Mouse (Mus musculus): ENCODE results near the gene Cyp27b1. TPM values are rescaled to one million over a fixed set of nuclear protein-coding genes. Genes with fewer than 3 reads are reported as not detected.
A peak's percentile ranks its signal among the peaks of the same experiment; 100 is the strongest.
"Not testable (repeated sequence)": the region's sequence is repeated elsewhere in the genome, so short reads cannot be mapped to it uniquely, and the experiment has no call there.

Cyp27b1 gene
- total RNA-seq, 2 experiments from 2014 or later: 0.42 to 0.56 TPM

DNA sequence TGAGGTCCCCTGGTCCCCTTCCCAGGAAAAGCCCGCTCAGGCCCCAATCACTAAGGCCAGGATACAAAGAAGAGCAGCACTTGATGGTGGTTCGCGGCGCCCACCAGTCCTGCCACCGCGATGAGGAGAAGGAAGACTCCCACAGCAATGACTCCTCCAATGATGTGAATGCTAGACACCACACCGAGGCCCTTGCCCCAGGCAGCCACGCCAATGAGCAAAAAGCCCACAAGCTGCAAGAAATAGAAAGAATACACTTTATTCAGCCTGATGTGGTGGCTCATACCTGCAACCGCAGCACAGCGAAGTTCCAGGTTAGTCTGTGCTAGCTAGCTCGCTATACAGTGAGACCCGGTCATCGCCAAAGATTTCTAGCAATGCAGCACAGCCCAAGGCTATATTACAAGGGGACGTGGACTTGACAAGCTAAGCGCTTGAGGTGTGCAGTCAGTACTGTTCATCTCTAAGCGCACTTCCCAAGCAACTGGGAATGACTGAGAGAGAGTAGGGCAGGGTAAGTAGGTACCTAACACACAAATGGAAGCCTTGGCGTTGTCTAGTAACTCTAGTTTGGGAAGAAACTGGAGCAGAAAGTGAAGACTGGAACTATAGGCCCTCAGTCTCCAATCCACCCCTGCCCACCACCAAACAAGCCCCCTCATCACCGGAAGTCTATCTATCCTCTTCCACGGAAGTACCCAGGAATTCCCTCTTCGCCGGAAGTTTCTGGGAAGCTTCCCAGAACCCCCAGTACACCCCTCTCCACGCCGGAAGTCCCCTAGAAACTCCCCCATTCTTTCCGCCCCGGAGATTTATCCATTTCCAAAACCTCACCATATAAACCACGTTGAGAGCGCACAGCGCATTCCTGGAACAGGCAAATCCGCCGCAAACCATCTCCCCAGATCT, 21.5 kb downstream of the Cyp27b1 start:
- no peak for DNase-seq (ENCODE audit: low spot score in 2 of 2)

DNA sequence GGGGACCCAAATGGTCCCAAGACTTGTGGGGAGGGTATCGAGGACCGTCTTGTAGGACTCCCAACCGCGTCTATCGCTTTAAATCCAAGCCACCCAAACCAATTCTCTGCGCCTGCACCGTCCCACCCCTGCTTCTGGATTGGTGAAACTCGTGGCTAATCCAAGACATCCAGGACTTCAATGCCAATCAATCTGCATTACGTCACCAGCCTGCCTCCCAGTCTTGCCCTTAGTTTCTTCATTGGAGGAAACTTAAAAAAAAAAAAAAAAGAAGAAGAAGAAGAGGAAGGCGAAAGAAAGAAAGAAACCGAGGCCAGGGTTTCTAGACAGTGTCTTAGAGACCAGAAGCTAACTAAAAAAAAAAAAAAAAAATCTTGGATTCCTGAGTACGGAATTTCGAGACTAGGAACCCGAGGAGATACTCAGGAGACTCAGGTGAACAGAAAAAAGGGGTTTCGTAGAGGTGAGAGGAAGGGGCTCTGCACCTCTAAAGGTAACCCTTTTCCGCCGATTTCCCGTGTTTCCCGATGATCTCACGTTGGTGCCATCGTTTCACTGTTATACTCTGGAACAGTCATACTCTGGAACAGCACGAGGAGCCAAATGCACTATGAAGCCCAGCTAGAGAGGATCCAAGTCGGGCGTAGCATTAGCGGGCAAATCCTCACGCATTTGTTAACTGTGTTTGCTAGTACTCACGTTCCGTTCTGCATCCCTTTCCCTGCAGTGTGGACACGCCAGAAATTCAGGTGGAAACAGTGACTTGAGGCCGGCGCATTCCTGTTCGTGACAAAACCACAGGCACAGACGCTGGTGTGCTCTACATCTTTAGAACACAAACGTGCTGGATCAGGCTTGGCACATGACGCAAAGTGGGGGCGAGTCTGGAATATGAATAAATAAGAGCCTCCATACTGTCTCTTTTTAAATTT, 22.4 kb downstream of the Cyp27b1 start, which contains the start of gene Tspan31:
Gene Tspan31, minus strand, starts transcription at position 75 of the 932 bp plus-strand sequence.
- DNase-seq (ENCODE audit: low spot score in 2 of 2): peak; percentile 68 to 71

DNA sequence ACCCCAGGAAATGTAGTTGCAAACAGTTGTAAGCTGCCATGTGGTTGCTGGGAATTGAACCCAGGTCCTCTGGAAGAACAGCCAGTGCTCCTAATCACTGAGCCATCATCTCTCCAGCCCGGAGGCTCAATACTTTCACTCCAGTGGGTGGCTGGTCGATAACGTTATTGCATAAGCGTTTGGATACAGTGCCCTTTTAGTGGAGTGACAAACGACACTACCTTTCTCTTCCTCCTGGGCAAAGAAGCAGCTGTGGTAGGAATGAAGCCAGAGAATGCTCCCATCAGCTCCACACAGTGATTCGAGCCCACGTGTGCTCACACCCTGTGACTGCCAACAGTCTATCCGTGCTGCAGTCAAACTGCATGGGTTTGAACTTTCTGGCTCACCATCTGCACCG, 23.2 kb downstream of the Cyp27b1 start:
- DNase-seq (ENCODE audit: low spot score in 2 of 2): no peak

DNA sequence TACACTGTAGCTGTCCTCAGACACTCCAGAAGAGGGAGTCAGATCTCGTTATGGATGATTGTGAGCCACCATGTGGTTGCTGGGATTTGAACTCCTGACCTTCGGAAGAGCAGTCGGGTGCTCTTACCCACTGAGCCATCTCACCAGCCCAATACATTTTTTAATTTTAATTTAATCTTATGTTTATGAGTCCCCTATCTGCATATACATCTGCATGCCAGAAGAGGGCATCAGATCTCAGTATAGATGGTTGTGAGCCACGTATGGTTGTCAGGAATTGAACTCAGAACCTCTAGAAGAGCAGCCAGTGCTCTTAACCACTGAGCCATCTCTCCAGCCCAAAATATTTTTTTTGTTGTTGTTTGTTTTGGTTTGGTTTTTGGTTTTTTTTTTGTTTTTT, 24.2 kb downstream of the Cyp27b1 start:
- DNase-seq (ENCODE audit: low spot score in 2 of 2): not testable (repeated sequence)

DNA sequence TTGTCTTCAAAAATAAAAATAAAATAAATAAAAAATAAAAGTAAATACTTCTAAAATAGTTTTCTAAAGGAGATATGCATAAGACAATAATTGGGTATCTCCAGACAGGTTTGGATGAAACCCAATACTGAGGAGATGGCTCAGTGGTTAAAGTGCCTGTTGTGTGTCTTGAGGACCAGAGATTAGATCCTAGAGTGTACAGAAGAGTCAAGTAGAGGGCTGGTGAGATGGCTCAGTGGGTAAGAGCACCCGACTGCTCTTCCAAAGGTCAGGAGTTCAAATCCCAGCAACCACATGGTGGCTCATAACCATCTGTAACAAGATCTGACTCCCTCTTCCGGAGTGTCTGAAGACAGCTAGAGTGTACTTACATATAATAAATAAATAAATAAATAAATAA, 24.9 kb downstream of the Cyp27b1 start:
- not testable (repeated sequence) for DNase-seq (ENCODE audit: low spot score in 2 of 2)

DNA sequence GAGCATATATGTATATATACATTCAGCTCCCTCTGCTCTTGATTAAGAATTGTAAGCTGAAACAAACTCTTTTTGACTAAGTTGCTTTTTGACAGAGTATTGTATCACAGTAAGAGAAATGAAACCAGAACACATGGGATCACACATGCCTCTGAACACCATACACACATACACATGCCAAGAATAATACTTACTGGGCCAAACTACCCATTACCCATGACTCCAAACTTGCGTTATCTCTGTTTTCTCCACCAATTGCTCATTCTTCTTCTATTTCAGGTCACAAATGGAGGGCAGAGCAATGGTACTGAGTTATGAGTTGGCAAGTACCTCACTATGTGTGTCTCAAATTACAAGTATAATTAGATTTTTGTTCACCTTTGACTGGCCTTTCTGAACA, 25.9 kb downstream of the Cyp27b1 start:
- no peak for DNase-seq (ENCODE audit: low spot score in 2 of 2)

DNA sequence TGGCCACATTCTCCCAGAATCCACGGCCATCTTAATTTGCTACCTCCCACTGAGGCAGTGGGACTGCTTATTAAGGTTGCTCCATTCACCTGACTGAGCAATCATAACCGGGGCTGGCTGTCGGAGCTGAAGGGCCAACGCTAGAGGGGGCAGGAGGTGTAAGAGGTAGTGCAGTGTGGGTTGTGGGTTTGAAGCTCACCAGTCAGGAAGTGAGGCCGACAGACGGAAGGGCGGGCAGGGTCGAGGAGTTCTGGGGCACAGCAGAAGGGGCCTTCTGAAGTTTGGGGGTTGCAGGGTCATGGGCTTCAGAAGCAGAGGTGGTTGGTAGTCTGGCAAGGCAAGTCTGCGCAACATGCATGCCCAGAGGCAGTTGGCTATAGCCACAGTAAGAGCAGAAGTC, 27.0 kb downstream of the Cyp27b1 start, which contains the start of gene Agap2:
Gene Agap2, plus strand, starts transcription at position 205 of the 400 bp plus-strand sequence.
- DNase-seq (ENCODE audit: low spot score in 2 of 2): no peak

DNA sequence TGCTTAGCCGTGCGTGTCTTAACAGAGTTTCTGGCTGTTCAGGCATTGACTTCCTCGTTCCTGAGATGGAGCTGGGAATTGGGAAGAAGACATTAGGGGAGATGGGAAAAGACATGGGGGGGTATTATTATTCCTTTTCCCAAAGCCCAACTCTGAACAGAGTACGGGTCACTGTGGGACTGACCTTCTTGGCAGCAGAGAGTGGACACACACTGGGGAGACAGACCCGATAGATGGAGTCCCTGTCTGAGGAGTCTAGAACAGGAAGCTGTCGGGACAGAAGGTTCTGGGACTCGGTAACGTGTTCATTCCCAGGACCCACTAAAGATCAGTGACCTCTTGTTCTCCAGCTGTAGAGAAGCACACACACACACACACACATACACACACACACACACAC, 27.6 kb downstream of the Cyp27b1 start:
- no peak for DNase-seq (ENCODE audit: low spot score in 2 of 2)

DNA sequence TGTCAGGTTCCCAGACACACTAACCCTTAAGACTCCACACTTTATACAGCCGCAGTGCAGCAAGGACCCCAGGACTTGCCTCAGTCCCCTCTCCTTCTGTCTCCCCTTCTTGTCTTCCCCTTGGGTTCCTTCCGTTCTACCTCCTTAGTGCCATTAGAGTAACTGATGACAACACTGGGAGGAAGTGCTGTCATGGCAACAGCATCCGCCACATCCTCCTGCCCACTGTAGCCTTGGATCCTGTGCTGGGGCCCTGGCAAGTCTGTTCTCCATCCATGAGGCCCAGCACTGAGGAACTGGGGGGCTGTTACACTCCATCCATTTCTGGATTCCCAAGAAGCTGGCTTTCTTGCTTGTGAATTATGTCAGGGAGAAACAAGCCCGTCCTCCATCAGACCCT, 28.0 kb downstream of the Cyp27b1 start:
- no peak for DNase-seq (ENCODE audit: low spot score in 2 of 2)

DNA sequence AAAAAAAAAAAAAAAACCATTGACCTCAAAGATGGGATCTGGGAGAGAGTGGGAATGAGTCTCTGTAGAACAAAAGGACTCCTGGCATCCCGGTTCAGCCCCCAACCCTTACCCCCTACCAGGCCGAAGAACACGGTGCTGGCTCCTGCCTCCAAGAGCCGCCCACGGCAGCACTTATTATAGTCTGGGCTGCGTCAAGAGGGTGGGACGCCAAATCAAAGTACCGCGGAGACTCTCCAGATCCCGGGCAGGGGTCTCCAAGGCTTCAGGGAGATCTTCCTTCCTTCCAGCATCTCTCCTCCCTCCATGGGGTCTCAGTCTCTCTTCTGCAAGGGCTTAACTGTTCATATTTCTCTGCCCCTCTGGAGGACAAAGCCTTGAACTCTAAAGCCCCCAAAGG, 29.5 kb downstream of the Cyp27b1 start:
- DNase-seq (ENCODE audit: low spot score in 2 of 2): no peak

DNA sequence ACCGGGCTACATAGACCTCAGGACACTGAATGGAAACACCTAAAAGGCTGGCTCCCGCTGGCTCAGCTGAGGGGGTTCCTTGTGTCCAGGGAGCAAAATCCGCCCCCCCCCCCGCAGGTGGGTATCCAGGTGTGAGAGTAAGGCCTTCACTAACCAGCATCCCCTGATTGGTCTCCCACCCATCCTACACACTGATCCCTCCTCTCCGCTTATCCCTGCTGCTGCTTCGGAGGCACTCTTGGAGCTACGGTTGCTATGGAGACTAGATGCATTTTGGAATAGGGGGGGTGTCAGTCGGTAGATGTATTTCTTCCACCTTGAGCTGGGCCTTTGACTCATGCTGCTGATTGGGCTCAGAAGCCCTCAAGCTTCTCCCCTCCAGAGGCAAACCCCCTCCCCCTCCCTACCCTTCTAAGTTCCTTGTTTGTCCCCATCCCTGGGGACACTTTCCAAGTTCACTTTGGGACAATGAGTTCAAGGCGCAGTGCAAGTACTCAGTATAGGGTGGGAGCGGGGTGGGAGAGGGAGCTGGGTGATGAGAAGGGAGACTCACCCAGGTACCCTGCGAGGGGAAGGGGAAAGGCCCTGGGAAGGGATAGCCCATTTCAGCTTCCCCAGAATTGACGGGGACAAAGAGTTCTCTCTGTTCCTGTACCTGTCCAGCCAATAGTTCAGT, 30.1 kb downstream of the Cyp27b1 start:
- DNase-seq (ENCODE audit: low spot score in 2 of 2): no peak

DNA sequence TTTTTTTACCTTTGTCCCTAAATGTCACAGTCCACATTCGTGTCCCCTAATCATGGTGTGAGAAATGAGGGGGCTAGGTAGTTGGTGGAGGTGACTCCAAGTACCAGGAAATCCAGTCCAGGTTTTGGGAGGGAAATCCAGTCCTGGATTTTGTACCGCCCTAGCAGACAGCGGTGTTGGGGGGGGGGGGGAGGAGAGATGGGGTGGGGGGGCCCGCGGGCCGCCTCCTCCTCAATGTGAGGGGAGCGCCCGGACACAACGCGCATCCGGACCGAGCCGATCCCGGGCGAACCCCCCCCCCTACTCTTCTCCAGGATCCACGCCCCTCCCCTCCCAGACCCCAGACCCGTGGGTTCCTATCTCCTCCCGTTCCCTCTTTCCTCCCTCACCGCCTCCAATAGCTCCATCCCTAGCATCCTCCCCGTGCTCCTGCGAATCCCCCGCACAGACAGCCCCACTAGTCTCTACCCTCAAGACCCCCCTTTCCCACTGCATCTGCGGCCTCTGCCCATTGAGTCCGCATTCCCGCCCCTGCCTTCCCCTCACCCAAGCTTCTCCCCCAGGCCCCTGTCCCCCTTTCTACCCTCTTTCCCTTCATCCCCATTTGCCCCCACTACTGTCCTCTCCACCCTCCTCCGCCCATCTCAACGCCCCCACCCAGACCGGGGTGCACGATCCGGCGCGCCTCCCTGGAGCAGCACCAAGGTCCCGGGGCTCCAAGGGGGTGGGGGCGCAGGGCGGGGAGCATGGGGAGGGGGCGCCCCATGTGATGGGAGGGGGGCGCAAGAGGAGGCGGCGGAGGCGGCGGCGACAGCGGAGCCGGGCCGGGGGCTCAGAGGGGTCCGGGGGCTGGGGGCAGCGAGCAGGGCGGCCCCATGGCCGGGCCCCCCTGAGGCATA, 30.9 kb downstream of the Cyp27b1 start:
- no peak for DNase-seq (ENCODE audit: low spot score in 2 of 2)

DNA sequence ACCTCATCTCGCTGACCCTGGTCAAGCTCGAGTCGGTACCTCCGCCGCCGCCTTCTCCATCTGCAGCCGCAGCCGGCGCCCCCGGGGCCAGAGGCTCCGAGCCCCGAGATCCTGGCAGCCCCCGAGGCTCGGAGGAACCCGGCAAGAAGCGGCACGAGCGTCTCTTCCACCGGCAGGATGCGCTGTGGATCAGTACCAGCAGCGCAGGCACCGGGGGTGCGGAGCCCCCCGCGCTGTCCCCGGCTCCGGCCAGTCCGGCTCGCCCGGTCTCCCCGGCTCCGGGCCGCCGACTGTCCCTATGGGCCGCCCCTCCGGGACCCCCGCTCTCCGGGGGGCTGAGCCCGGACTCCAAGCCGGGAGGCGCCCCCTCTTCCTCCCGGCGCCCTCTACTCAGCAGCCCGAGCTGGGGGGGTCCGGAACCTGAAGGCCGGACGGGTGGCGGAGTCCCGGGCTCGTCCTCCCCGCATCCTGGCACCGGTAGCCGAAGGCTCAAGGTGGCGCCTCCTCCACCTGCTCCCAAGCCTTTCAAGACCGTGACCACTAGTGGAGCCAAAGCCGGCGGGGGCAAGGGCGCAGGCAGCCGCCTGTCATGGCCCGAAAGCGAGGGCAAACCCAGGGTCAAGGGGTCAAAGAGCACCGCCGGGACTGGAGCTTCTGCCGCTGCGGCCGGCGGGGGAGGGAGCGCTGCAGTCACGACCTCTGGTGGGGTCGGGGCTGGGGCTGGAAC, 31.8 kb downstream of the Cyp27b1 start:
- DNase-seq (ENCODE audit: low spot score in 2 of 2): no peak

DNA sequence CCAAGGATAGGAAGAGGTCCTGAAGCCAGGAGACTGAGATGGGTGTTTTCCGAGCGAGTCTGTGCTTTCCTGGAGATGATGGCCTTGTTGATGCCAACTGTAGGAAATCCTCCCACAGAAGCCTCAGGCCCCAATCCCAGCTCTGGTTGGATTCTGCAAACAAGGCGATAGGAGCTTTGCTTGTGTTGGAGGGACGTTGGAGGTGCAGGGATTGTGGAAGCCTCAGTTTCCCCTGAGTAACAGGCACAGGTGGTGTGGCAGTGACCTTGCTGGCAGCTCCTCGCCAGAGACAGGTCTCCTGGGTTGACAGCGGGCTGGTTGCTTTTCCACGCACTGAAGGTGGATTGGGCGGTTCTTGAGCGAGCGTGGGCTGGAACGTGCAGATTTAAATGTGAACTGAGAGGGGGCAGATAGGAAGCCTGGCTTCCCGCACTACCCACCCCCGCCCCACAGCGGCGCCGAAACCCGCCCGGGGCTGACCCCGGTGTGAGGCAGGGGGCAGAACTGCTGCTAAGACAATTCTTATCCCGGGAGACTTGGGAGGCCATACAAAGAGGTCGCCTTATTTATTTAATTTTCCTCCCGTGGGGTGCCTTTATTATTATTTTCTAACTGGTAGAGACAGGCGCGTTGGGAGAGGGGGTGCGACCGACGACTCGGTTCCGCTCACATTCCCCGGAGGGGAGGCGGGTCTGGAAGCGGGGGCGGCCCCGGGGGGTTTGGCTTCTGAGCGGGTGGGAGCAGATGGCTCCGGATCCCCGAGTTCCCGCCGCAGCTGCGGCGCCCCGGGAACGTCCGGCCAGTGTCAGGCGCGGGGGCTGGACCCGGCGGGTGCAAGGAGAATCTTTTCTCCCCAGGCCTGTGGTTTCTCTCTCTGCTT, 33.1 kb downstream of the Cyp27b1 start:
- no peak for DNase-seq (ENCODE audit: low spot score in 2 of 2)

DNA sequence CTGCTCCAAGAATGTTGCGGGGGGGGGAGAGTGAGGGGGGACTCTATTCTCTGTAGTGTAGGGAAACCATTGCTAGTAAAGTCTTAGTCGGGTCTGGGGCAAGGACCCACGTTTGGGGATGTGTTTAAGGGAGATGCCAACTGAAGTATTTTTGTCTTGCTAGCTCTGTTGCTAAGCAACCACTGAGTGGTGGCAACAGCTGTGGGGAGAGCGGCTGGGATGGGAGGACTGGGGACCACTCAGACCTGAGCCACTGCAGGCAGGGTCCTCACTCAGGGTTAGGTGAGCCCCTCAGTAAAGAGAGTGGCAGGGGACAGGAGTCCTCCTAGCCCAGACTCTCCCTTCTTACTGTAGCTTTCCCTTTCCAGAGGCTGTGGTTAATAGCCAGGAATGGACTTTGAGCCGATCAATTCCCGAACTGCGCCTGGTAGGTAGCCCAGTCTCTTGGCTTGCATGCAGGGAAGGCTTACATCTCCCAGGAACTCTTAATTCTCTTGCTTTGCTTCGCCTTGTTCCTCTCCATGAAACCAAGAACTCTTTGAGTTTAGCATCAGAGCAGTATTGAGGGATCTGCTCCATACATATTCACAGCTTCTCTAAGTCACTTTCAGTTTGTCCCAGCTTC, 34.1 kb downstream of the Cyp27b1 start:
- no peak for DNase-seq (ENCODE audit: low spot score in 2 of 2)

DNA sequence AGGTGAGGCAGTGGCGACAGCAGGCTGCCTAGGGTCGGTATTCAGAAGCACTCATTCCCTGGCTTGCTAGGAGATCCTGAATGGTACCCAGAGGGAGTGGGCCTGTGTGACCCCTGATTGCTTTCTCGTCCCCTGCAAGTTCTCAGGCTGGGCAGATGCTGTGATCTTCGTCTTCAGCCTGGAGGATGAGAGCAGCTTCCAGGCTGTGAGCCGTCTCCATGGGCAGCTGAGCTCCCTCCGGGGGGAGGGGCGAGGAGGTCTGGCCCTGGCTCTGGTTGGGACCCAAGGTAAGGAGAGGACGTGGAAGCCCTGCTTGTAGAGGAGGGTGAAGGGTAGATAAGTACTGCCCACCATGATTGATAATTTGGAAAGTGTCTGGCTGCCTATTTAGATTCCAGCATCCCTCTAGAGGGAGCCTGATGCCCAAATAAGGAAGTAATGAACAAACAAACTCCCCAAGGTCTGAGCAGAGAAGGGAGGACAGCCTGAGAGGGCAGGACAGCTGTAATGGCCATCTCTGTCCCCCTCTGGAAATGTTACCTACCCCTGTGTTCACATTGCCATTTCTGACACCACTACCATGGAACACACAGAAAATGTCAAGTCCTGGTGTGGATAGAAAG, 35.4 kb downstream of the Cyp27b1 start:
- no peak for DNase-seq (ENCODE audit: low spot score in 2 of 2)

DNA sequence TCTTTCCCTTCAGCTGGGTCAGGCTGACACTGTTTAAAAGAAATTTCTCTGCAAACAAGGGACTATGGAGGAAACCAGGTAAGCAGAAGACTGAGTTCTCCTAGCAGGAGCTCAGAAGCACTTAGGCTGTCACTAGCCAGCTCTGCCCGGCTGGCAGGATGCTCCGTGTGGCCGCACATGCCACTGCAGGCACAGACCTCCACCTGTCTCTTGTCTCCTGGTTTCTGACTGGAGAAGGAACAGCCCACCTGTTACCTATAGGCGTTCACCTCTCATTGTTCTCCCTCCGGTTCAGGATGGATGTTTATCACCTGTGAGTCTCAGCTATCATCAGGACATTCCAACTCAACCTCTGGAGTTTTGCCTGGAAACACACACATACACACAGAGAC, 35.9 kb downstream of the Cyp27b1 start:
- DNase-seq (ENCODE audit: low spot score in 2 of 2): no peak

DNA sequence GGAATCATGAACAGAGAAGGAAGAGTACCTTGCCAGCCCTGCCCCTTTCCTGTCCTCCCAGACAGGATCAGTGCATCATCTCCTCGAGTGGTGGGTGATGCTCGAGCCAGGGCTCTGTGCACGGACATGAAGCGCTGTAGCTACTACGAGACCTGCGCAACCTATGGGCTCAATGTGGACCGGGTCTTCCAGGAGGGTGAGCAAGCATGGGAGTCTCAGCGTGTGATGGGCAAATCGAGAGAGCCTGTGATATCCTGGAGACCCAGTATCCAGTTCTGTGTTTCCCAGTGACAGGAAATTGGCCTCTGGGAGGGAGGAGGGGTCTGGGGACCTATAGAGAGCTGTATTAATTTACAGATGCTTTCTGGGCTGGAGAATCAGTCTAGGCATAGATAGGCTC, 37.0 kb downstream of the Cyp27b1 start:
- no peak for DNase-seq (ENCODE audit: low spot score in 2 of 2)

Measured in adrenal gland, adult 18-20 months (tissue).